Mouse (Mus musculus): ENCODE measurements around the gene Mtrex. TPM values are rescaled to one million over a fixed set of nuclear protein-coding genes. Genes with fewer than 3 reads are reported as not detected.

Mtrex gene
- polyA plus RNA-seq, 1 experiment from 2014 or later: 63.7 TPM

DNA sequence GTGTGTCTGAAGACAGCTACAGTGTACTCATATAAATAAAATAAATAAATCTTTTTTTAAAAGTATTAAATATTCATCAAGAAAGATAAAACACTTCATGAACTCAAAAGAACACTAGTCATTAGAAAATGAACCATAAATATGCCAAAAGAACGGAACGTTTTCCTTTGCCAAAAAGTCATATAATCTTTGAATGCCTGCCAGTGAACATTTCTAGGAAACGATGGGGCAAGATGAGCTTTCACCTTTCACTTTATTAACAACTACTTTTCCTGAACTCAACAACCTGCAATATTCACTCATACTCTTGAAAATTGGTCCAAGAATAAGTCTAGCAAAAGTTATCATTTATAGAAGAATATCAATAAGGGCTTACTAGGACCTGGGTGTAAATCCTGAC, 25.0 kb downstream of the Mtrex start:
- Histone ChIP-seq H3K27ac (ENCODE audit: low read length) (no peak overlapping the region), H3K4me1 (ENCODE audit: control insufficient read depth, insufficient read depth, low read length) (no peaks in the 10 kb centered on the region), H3K27me3 (ENCODE audit: control insufficient read depth, insufficient read depth, low read length) (no peaks in the 10 kb centered on the region), H3K9me3 (replicated peaks; ENCODE audit: control insufficient read depth, low read length) (no peaks in the 10 kb centered on the region), H3K4me3 (replicated peaks; ENCODE audit: low read length) (no peak overlapping the region), H3K9ac (ENCODE audit: low read length) (no peak overlapping the region), H3K36me3 (ENCODE audit: control insufficient read depth, insufficient read depth, low read length) (peaks cover 19% of the 10 kb centered on the region), H3K4me2 (ENCODE audit: low read depth, low read length) (no peak overlapping the region)
- no peak for ATAC-seq (ENCODE audit: insufficient read depth, low FRiP score)
- WGBS: 78% methylated on average over 3 of the region's 3 CpGs

DNA sequence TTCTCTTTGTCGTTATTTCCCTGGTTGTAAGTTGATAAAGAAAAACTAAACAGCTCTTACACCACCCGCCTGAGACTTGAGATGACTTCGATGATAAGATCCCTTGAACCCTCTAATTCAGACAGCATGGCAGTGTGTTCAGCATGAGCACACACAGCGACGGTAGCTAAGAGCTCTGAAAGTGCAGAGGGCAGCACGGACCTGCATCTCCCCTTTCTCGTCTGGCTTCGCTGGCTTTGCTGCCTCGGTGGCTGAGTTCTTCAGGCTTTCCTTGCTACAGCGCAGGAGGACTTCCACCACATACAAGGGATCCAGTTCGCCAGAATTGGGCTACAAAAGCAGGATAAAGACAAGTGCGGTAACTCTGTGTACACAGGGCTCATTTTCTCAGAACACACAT, 40.0 kb downstream of the Mtrex start:
- Histone ChIP-seq H3K4me1 (ENCODE audit: control insufficient read depth, insufficient read depth, low read length) (no peaks in the 10 kb centered on the region), H3K9ac (ENCODE audit: low read length) (no peak overlapping the region), H3K4me3 (replicated peaks; ENCODE audit: low read length) (no peak overlapping the region), H3K27ac (ENCODE audit: low read length) (no peak overlapping the region), H3K36me3 (ENCODE audit: control insufficient read depth, insufficient read depth, low read length) (peaks cover 54% of the 10 kb centered on the region), H3K27me3 (ENCODE audit: control insufficient read depth, insufficient read depth, low read length) (no peaks in the 10 kb centered on the region), H3K9me3 (replicated peaks; ENCODE audit: control insufficient read depth, low read length) (no peaks in the 10 kb centered on the region), H3K4me2 (ENCODE audit: low read depth, low read length) (no peak overlapping the region)
- WGBS: 91% methylated on average over 12 of the region's 12 CpGs
- ATAC-seq (ENCODE audit: insufficient read depth, low FRiP score): no peak

DNA sequence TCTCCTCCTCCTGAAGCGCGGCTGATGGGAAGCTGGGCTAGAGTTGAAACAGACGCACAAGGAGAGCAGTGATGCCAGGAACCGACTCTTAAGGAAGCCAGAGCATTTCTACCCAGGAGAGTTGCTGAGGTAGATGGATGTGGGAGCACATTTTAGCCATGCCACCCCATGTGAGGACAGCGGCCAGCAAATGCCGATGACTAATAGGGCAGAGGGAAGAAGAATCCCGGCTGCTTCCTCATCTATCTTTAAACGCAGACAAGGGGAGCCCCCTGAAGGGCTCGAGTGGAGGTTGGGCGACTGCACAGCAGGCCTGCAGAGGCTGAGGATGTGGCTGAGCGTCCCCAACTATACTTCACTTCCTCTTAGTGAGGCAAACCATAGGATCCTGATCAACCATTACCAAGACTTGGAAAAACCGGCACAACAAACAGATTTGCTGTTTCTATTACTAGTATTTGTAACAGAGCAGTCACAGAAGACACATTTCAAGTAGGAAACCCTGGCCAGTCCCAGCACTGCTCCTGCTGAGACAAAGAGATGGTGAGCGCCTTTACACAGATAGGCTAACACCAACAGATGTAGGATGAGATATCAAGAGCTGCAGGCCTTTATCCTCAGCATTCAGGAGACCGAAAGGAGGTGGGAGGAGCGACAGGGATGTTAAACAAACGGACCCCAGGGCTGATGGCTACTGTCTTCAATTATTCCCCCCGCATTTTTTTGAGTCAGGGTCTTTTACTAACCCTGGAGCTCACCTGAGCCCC, 55.5 kb downstream of the Mtrex start:
- H3K27ac ChIP-seq (ENCODE audit: low read length): no peak overlapping the region
- WGBS: 68% methylated on average over 17 of the region's 17 CpGs
- no peak overlapping the region for H3K4me2 ChIP-seq (ENCODE audit: low read depth, low read length)
- H3K27me3 ChIP-seq (ENCODE audit: control insufficient read depth, insufficient read depth, low read length): no peaks in the 10 kb centered on the region
- no peak for ATAC-seq (ENCODE audit: insufficient read depth, low FRiP score)
- no peaks in the 10 kb centered on the region for H3K4me1 ChIP-seq (ENCODE audit: control insufficient read depth, insufficient read depth, low read length)
- H3K9ac ChIP-seq (ENCODE audit: low read length): no peak overlapping the region
- H3K4me3 ChIP-seq (replicated peaks; ENCODE audit: low read length): no peak overlapping the region
- H3K36me3 ChIP-seq (ENCODE audit: control insufficient read depth, insufficient read depth, low read length): peaks cover 25% of the 10 kb centered on the region
- H3K9me3 ChIP-seq (replicated peaks; ENCODE audit: control insufficient read depth, low read length): no peaks in the 10 kb centered on the region

DNA sequence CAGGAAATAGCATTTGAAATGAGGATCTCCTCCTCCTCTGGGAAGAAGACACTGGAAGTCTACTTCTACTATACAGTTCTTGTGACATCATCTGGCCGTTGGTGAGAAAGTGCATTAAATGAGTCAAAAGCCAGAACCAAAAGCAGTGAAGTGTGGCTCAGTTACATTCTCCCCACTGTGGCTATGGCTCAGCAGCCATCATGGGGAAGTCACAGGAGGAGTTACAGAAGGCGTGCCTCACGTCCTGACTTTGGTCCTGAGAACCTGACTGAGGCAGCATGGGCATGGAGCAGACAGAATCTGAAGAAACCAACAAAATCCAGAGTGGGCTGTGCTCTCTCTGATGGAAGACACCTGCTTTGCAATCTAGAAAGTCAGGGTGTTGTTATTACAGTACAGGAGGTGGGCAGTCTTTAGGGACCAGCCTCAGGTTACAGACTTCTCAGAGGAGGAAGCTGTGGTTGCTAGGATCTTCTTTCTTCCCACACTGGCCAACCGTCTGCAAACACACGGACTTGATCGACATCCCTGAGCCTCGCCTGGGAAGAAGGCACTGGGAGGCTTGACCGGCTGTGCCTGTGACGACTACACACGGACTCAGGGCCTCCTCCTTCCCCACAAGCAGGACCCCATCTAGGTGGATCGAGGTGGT, 57.0 kb downstream of the Mtrex start:
- Histone ChIP-seq H3K9ac (ENCODE audit: low read length) (no peak overlapping the region), H3K27me3 (ENCODE audit: control insufficient read depth, insufficient read depth, low read length) (no peaks in the 10 kb centered on the region), H3K27ac (ENCODE audit: low read length) (no peak overlapping the region), H3K4me1 (ENCODE audit: control insufficient read depth, insufficient read depth, low read length) (no peaks in the 10 kb centered on the region), H3K36me3 (ENCODE audit: control insufficient read depth, insufficient read depth, low read length) (peaks cover 23% of the 10 kb centered on the region), H3K4me3 (replicated peaks; ENCODE audit: low read length) (no peak overlapping the region), H3K4me2 (ENCODE audit: low read depth, low read length) (no peak overlapping the region), H3K9me3 (replicated peaks; ENCODE audit: control insufficient read depth, low read length) (no peaks in the 10 kb centered on the region)
- 69% methylated on average over 11 of the region's 11 CpGs for WGBS
- no peak for ATAC-seq (ENCODE audit: insufficient read depth, low FRiP score)

DNA sequence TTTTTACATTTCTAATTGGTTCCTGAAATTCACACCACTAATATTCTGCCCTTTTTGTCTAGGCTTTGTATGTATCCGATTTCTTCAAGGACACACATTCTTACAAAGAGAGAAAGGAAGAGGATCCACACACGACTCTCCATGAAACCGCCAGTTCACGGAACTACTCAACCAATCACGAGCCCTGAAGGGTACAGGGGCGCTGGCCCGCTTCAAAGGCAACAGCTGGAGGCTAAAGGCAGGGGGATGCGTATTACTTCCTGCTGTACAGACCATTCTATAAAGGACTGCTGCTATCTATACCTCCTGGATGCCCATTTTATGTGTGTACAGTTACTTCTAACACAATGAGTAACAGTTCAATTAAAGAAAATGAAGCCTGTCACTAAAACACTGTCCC, 59.8 kb downstream of the Mtrex start:
- no peak for ATAC-seq (ENCODE audit: insufficient read depth, low FRiP score)
- H3K36me3 ChIP-seq (ENCODE audit: control insufficient read depth, insufficient read depth, low read length): peaks cover 23% of the 10 kb centered on the region
- no peaks in the 10 kb centered on the region for H3K9me3 ChIP-seq (replicated peaks; ENCODE audit: control insufficient read depth, low read length)
- H3K4me1 ChIP-seq (ENCODE audit: control insufficient read depth, insufficient read depth, low read length): peaks cover under 1% of the 10 kb centered on the region; the same call in 1 of the 2 replicates
- no peak overlapping the region for H3K27ac ChIP-seq (ENCODE audit: low read length)
- H3K4me3 ChIP-seq (replicated peaks; ENCODE audit: low read length): no peak overlapping the region
- WGBS: 94% methylated on average over 8 of the region's 8 CpGs
- H3K4me2 ChIP-seq (ENCODE audit: low read depth, low read length): no peak overlapping the region
- H3K9ac ChIP-seq (ENCODE audit: low read length): no peak overlapping the region
- H3K27me3 ChIP-seq (ENCODE audit: control insufficient read depth, insufficient read depth, low read length): no peaks in the 10 kb centered on the region

DNA sequence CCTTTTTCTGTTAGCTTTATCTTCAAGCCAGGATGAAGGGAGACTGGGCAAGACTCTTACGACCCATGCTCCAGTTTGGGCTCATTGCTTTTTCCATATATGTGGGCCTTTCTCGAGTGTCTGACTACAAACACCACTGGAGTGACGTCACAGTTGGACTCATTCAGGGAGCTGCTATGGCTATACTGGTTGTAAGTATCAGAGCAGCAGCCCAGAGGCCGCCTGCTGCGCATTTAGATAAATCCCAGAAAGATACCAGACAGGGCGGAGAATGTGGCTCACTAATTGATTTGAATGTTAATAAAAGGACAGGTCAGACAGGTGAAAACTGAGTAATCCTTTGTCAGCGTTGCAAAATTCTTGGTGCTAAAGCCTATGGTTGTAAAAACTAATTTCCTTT, 60.4 kb downstream of the Mtrex start:
- Histone ChIP-seq H3K36me3 (ENCODE audit: control insufficient read depth, insufficient read depth, low read length) (peaks cover 23% of the 10 kb centered on the region), H3K4me2 (ENCODE audit: low read depth, low read length) (no peak overlapping the region), H3K4me3 (replicated peaks; ENCODE audit: low read length) (no peak overlapping the region), H3K27ac (ENCODE audit: low read length) (no peak overlapping the region), H3K9me3 (replicated peaks; ENCODE audit: control insufficient read depth, low read length) (no peaks in the 10 kb centered on the region), H3K4me1 (ENCODE audit: control insufficient read depth, insufficient read depth, low read length) (peaks cover 7% of the 10 kb centered on the region; the same call in 1 of the 2 replicates), H3K27me3 (ENCODE audit: control insufficient read depth, insufficient read depth, low read length) (no peaks in the 10 kb centered on the region), H3K9ac (ENCODE audit: low read length) (no peak overlapping the region)
- no peak for ATAC-seq (ENCODE audit: insufficient read depth, low FRiP score)
- 80% methylated on average over 7 of the region's 7 CpGs for WGBS

DNA sequence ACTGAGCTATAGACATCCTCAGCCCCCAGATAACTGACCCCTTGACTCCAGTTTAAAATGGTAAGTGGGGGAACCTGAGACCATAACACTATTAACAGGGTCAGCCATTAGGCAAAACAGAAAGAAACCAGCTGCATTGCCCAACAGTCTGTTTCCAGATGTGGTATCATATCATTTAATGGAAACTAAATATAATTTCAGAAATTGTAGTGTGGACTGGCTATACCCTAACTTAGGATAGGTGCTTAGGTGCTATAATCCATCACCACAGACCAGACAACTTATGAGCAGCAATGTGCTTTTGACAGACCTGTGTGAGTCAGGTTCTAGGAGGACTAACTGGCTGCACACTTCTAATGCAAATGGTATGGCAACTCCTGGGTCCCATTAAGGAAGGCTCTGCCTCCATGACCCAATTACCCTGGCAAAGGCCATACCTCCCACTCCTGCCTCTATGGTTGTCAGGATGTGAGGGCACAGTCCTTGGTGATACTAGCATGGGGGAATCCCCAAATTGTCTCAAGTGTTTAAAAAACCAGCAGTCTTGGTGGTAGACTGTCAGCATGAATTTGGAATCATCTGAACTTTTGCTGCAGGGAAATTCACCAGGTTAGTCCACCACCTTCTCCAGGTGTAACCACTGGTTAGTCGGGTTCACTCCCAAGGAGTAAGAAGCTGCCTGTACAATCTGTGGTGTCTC, 64.1 kb downstream of the Mtrex start:
- no peaks in the 10 kb centered on the region for H3K9me3 ChIP-seq (replicated peaks; ENCODE audit: control insufficient read depth, low read length)
- H3K36me3 ChIP-seq (ENCODE audit: control insufficient read depth, insufficient read depth, low read length): peaks cover 22% of the 10 kb centered on the region
- no peak overlapping the region for H3K4me2 ChIP-seq (ENCODE audit: low read depth, low read length)
- 93% methylated on average over 1 of the region's 1 CpGs for WGBS
- H3K9ac ChIP-seq (ENCODE audit: low read length): no peak overlapping the region
- no peaks in the 10 kb centered on the region for H3K27me3 ChIP-seq (ENCODE audit: control insufficient read depth, insufficient read depth, low read length)
- peaks cover 11% of the 10 kb centered on the region; the same call in 1 of the 2 replicates for H3K4me1 ChIP-seq (ENCODE audit: control insufficient read depth, insufficient read depth, low read length)
- no peak overlapping the region for H3K4me3 ChIP-seq (replicated peaks; ENCODE audit: low read length)
- H3K27ac ChIP-seq (ENCODE audit: low read length): no peak overlapping the region
- no peak for ATAC-seq (ENCODE audit: insufficient read depth, low FRiP score)

DNA sequence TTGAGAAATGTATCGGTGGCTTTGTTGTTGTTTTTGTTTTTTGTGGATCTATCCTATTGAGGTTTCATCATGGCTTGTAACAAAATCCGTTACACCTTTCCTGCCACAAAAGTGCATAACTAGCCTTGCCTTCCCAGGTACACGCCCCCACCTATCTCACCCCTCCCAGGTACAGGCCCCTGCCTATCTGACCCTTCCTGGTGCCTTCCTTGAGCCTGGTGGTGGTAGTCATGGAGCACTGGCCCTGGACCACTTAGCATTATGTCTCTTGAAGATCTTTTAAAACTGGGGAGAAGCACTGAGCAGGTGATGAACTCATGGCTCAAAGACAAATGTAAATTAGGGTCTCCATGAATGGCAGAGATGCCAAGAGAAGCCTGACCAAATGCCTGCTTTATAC, 64.9 kb downstream of the Mtrex start:
- Histone ChIP-seq H3K4me3 (replicated peaks; ENCODE audit: low read length) (no peak overlapping the region), H3K36me3 (ENCODE audit: control insufficient read depth, insufficient read depth, low read length) (peaks cover 14% of the 10 kb centered on the region), H3K4me2 (ENCODE audit: low read depth, low read length) (no peak overlapping the region), H3K9ac (ENCODE audit: low read length) (no peak overlapping the region), H3K27ac (ENCODE audit: low read length) (0 out of 2 replicates have a peak overlapping the region, but pooled peaks have one; percentile 21), H3K27me3 (ENCODE audit: control insufficient read depth, insufficient read depth, low read length) (no peaks in the 10 kb centered on the region), H3K4me1 (ENCODE audit: control insufficient read depth, insufficient read depth, low read length) (peaks cover 11% of the 10 kb centered on the region; the same call in 1 of the 2 replicates), H3K9me3 (replicated peaks; ENCODE audit: control insufficient read depth, low read length) (no peaks in the 10 kb centered on the region)
- WGBS: 71% methylated on average over 3 of the region's 3 CpGs
- ATAC-seq (ENCODE audit: insufficient read depth, low FRiP score): no peak

DNA sequence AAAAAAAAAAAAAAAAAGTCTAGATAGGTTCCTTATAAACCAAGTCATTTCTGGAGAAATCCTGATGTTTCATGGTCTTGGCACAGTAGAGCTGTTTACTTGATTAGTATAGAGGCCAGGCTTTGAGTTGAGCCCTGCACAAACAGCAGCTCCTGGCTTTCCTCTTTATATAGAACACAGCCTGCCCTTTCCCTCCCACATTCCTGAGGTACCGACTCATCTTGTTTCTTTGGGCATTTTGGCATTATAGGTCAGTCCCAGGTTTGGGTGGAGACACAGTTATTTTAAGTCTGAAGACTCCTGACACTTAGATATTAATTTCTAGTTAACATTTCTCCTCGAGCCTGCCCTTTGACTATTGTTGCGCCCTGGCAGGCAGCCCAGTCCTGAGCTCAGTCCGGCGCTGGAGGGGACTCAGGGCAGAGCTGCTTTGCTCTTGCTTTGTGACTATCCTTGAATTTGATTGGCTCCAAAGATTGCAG, 65.3 kb downstream of the Mtrex start:
- Histone ChIP-seq H3K27ac (ENCODE audit: low read length) (0 out of 2 replicates have a peak overlapping the region, but pooled peaks have one; percentile 21), H3K9ac (ENCODE audit: low read length) (no peak overlapping the region), H3K4me2 (ENCODE audit: low read depth, low read length) (no peak overlapping the region), H3K4me1 (ENCODE audit: control insufficient read depth, insufficient read depth, low read length) (peaks cover 11% of the 10 kb centered on the region; the same call in 1 of the 2 replicates), H3K9me3 (replicated peaks; ENCODE audit: control insufficient read depth, low read length) (no peaks in the 10 kb centered on the region), H3K4me3 (replicated peaks; ENCODE audit: low read length) (no peak overlapping the region), H3K27me3 (ENCODE audit: control insufficient read depth, insufficient read depth, low read length) (no peaks in the 10 kb centered on the region), H3K36me3 (ENCODE audit: control insufficient read depth, insufficient read depth, low read length) (peaks cover 13% of the 10 kb centered on the region)
- peak; percentile 67; the same call in 1 of the 2 replicates for ATAC-seq (ENCODE audit: insufficient read depth, low FRiP score)
- WGBS: 27% methylated on average over 5 of the region's 5 CpGs
